Mouse (Mus musculus) heart, postnatal 25 days (tissue): Measurements from ENCODE around the gene C1s2. TPM values are rescaled to one million over a fixed set of nuclear protein-coding genes. Genes with fewer than 3 reads are reported as not detected.
"Not testable (repeated sequence)": the region's sequence is repeated elsewhere in the genome, so short reads cannot be mapped to it uniquely, and the experiment has no call there.

Source experiments
- DNase-seq: peaks from one replicate; pipeline ENCODE4 v3.0.0; 2022; ENCODE audit warnings: low spot score
- intact Hi-C: fragments of 180-260 bp; cut with DNase I; formaldehyde crosslinking; loops from one replicate; pipeline ENCODE4 v1.15.1; 2025
- total RNA-seq, 2 experiments: library from RNA; stranded (reverse); gene quantifications; 2 replicates each; pipeline ENCODE4 v1.2.3; 2021

C1s2 gene
- total RNA-seq, result under 1 TPM; 0.48 to 0.62 TPM

- not testable (repeated sequence) for DNase-seq
- intact Hi-C loops, result loop anchor here (5.0 kb wide), 1 partner anchor 64 kb away; the partner anchor contains the start of gene C1rb
Observed at GRCm38 (mm10) chr6:124635985-124636384, at the start of gene C1s2. TSS of gene C1s2 (minus strand) at chr6:124636085.

DNA sequence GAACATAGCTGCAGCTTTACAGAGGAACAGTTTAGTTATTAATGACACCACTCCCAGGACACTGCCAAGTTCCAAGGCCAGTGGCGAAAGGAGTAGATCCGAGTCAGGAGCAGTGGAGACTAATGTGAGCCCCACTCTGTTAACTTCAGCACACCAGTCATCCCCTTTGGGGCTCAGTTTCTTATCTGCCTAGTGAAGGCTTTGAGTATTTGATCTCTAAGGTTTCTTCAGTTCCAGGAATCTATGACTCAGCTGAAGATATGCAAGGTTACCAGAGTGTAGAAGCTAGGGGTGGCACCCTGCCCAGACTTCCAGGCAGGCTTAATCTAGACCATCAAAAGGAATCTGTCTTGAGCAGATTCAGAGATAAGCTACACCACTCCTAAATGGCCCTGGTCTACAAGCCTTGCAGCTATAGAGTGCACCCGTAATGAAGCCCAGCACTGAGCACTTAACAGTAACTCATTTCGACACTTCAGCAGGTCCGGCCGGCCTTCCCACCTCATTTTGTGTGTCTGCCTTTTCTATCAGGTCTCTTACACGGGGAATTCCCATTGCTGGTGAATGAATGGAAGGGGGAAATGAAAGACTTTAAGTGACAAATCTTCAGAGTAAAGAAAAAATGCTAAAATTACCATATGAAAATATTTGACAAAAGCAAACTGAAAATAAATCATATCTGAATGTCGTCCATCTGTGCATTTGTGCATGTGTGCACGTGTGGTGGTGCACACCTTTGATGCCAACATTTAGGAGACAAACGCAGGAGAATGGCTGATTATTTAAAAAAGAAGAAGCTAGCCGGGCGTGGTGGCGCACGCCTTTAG is 47.9 kb upstream of the C1s2 start:
- DNase-seq, result no peak
- intact Hi-C loops, result no loop called here

DNA sequence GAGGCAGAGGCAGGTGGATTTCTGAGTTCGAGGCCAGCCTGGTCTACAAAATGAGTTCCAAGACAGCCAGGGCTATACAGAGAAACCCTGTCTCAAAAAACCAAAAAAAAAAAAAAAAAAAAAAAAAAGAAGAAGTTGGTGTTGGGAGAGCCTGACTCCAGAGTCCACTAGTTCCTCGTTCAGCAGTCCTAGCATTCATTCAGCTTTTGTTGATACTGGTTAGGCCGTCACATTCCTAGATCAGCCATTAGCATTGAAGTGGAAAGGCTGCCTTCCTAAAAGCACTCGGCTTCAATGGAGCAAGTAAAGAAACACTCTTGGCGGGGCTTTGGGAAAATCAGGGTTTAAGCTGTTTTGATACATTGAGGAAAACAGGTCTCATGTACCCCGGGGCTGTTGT is 46.4 kb upstream of the C1s2 start:
- intact Hi-C loops, DNase-seq: not testable (repeated sequence)

DNA sequence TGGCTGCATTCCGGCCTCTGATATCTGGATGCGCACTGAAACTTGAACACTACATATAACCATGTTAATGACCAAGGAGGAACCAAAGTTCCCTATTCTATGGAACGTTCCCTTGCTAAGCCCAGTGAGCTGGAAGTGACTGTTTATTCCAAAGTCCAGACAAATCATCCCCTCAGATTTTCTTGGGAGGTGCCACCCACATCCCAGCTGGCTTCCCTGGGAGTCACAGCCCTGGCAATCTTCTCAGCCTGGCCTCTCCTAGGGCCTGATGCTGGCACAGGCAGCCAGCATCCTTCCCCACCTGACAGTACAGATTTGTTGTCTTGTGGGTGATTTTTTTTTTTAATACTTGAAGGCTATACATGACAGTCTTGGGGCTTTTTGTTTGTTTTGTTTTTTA is 43.6 kb upstream of the C1s2 start:
- intact Hi-C loops, result no loop called here
- DNase-seq, result no peak

DNA sequence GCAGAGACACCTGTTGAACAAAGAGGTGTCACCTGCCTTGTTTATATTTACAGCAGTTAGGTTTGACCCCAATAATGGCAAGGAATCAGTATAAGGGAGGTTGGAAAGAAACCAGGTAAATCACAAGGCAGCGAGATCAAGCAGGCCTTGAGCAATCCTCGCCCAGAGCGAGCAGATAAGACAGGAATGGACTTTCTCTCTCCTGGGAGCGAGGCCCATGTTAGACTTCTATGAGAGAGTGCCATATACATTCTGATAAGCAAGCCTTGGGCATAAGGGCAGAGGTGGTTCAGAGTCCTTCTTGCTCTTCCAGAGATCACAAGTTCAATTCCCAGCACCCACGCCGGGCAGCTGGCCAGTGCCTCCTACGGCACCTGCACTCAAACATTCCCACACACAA is 42.9 kb upstream of the C1s2 start:
- intact Hi-C loops, result no loop called here
- DNase-seq, result no peak

- intact Hi-C loops, result no loop called here
Observed at GRCm38 (mm10) chr6:124676171-124676570, 40.3 kb upstream of the C1s2 start.

GRCm38 (mm10) chr6:124674591-124674990 is 38.7 kb upstream of the C1s2 start:
- intact Hi-C loops, result no loop called here
- DNase-seq, result no peak

More at GRCm38 (mm10) chr6:124676171-124676570, 40.3 kb upstream of the C1s2 start:
- no peak for DNase-seq

GRCm38 (mm10) chr6:124673619-124674018 is 37.7 kb upstream of the C1s2 start:
- intact Hi-C loops, result no loop called here
- DNase-seq, result peak; percentile 13

DNA sequence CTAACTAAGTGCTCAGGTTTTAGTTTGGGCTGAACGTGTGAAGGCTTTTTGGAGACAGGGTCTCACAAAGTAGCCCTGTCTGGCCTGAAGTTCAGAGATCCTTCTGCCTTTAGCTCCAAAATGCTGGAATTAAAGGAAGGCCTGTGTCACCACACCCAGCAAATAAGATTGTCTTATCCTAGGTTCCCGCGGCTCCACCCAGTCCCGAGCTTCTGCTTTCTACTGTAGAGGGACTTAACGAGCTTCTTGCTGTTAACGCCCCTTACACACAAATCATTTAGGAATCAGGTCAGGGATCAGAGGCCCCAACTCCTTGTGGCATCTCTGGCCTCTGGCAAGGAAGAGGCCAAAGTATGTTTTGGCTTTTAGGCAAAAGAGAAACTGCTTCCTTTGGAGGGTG is 36.2 kb upstream of the C1s2 start:
- intact Hi-C loops, result no loop called here
- DNase-seq, result no peak

DNA sequence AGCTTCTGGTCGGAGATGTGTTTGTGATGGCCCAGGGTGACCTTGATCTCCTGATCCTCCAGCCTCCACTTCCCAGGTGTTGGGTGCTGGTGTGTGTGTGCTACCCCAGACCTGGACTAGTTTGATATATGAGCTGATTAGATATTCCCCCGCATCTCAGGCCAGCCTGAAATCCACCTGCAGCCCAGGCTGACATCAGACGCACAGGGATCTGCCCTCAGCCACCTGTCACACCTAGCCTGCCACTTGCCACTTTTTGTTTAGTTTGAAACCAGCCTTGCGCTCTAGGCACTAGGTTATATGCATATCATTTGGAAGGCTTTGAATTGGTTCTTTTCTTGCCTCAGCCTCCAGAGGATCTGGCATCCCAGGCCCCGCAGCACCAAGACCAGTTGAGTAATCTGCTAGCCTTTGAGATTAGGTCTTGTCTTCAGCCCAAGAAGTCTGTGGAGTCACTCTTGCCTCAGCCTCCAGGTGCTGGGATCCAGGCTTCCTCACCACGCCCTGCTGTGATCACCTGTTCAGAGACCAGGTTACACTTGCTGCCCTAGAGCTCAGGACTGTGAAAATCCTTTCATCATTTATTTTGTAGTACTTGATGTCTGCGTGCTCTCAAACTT is 34.5 kb upstream of the C1s2 start:
- DNase-seq, result no peak
- intact Hi-C loops, result no loop called here

DNA sequence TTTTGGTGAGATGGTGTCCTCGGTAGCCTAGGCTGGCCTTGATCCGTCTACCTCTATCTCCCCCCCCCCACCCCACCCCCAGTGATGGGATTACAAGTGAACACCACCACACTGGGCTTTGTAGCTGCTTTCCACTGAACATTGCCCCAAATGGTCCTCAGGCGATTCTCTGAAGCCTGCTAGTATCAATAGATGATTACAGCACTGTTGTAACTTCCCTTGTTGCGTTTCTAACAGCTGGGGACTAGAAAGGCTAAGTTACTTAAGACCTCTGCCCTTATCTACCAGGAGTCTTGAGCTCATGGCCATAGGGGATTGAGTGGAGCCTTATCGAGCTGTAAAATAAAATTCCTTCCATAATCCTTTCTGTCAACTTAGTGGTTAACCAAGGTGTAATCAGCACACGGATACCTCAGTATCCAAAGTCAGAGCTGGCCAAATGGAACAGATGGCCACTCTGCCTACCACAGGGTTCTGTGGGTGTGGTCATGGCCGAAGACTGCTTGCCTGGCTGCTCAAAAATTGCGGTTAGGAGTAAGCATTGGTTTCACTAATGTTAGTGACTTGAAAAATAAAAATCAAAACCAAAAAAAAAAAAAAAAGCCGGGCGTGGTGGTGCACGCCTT is 33.5 kb upstream of the C1s2 start:
- intact Hi-C loops, result no loop called here
- DNase-seq, result no peak

DNA sequence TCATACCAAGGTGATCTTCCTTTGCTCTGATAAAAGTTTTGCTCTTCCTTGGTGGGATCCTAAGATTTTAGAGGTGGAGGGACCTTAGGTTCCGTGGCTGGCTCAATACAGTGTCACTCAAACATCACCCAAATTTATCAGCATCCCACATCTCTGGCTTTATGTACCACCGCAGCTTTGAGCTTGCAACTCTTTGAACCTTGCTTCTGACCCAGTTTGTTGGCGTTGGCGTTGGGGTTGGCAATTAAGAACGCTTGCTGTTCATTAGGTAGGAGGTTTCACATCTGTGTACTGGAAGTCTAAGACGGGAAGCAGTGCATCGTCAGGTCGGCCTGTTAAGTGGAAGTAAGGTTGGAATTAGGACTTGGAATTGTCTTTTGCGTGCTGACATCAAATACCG is 29.1 kb upstream of the C1s2 start:
- no peak for DNase-seq
- intact Hi-C loops, result no loop called here

DNA sequence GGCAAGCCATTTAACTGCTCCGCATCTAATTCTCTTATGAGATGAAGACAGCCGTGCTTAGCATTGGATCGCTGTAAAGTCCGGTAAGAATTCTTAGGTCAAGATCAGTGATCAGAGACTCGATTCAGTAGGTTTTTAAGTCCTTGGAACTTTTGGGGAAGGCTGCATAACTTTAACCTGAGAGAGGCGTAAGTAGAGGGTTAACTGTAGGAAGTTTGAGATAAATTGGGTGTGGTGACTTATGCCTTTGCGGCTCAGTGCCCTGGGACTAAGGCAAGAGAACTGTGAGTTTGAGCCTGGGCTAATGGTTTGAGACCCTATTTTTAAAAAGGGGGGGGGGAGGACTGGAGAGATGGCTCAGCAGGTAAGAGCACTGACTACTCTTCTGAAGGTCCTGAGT is 28.4 kb upstream of the C1s2 start:
- intact Hi-C loops, result loop anchor here (5.0 kb wide), 1 partner anchor 93 kb away; the partner anchor contains the start of genes Atn1 and Gm45234
- DNase-seq, result no peak

- intact Hi-C loops, result loop anchor here (2.0 to 5.0 kb wide), 3 partner anchors 45 to 94 kb away; partner anchors contain the start of genes Atn1, Gm45234 and Grcc10
Observed at GRCm38 (mm10) chr6:124663424-124663795, 27.5 kb upstream of the C1s2 start.

GRCm38 (mm10) chr6:124662477-124663423 is 26.9 kb upstream of the C1s2 start, which contains the start of gene Lpcat3:
TSS of gene Lpcat3 (plus strand) at chr6:124663027.
- peak; percentile 96 for DNase-seq
- intact Hi-C loops, result loop anchor here (2.0 to 5.0 kb wide), 3 partner anchors 46 to 95 kb away; partner anchors contain the start of genes Atn1, Gm45234 and Grcc10

More at GRCm38 (mm10) chr6:124663424-124663795, 27.5 kb upstream of the C1s2 start:
- no peak for DNase-seq

DNA sequence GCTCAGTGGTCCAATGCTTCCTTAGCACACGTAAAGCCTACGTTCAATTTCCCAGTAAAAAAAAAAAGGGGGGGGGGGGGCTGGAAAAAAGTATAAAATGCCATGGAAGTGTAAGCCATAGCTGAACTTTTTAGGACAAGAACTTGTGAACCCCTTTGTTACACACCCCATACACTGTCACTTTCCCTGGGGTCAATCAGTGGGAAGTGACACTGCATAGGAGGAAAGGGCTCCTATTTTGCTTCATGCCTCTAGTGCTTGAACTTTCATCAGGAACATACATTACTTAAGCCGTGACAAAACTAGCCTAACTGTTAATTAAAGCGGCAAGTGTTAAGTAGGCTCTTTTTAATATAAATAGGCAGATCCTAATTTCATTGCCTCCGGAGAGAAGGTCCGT is 26.1 kb upstream of the C1s2 start:
- DNase-seq, result no peak
- intact Hi-C loops, result loop anchor here (2.0 to 5.0 kb wide), 3 partner anchors 47 to 95 kb away; partner anchors contain the start of genes Atn1, Gm45234 and Grcc10

DNA sequence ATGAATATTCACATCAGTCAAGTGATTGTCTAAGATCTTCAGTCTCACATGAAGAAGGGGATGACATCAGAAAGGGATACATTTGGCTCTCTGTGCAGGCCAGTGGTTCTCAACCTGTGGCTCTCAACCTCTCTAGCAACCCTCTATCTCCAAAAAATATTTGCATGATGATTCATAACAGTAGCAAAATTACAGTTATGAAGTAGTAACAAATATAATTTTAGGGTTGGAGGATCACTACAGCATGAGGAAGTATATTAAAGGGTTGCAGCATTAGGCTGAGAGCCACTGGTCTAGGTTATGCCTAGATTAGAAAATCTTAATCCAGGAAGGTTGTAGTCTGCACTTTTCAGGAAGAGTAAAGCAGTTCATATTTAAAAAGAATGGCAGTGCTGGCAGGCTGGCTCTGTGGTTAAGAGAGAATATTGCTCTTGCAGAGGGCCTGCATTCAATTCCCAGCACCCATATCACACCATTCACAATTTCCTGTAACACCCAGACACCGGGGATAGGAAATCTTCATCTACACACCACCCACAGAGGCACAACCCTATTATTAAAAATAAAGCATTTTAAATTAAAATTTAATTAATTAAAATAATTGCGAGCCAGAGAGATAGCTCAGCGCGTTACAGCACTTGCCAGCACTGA is 25.4 kb upstream of the C1s2 start:
- no peak for DNase-seq
- intact Hi-C loops, result loop anchor here (5.0 kb wide), 1 partner anchor 96 kb away; the partner anchor contains the start of genes Atn1 and Gm45234

DNA sequence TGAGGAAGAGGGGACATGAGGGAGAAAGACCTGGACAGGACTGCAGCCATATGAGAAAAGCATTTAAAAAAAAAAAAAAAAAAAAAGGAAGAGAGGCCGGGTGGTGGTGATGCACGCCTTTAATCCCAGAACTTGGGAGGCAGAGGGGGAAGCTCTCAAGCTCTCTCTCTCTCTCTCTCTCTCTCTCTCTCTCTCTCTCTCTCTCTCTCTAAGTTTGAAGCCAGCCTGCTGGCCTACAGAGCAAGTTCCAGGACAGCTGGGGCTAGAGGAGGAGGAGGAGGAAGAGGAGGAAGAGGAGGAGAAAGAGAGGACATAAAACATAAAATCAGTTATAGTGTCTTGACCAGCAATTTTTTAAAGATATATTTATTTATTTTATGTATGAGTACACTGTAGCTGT is 22.2 kb upstream of the C1s2 start:
- DNase-seq, result no peak
- intact Hi-C loops, result no loop called here

- no peak for DNase-seq
- intact Hi-C loops, result no loop called here
Observed at GRCm38 (mm10) chr6:124655893-124656292, 20.0 kb upstream of the C1s2 start.
